Mouse (Mus musculus) E14TG2a.4 (cell line): ENCODE measurements around the gene 1500009C09Rik.

Source experiments
- H3K27me3 ChIP-seq: 2 replicates; pipeline ENCODE4 v1.6.1; 2014; ENCODE audit warnings: low read length, control low read depth; ENCODE audit not compliant: insufficient read depth
- H3K36me3 ChIP-seq: 2 replicates; pipeline ENCODE4 v1.6.1; 2014; ENCODE audit warnings: low read length, control low read depth; ENCODE audit not compliant: insufficient read depth
- H3K4me1 ChIP-seq: replicated peaks from 2 replicates; pipeline ENCODE4 v1.6.1; 2014; ENCODE audit warnings: low read depth, low read length, control low read depth
- H3K4me3 ChIP-seq: replicated peaks from 2 replicates; pipeline ENCODE4 v1.5.1; 2014; ENCODE audit warnings: mild to moderate bottlenecking, low read length
- H3K9me3 ChIP-seq: 2 replicates; pipeline ENCODE4 v1.6.1; 2014; ENCODE audit warnings: low read length, control low read depth
- CTCF ChIP-seq: conservative IDR thresholded peaks from 2 replicates; pipeline ENCODE4 v1.5.1; 2014; ENCODE audit warnings: low read length
- NANOG ChIP-seq: IDR thresholded peaks from 2 replicates; pipeline ENCODE4 v1.6.1; 2014; ENCODE audit warnings: borderline replicate concordance, low read length, mixed read lengths
- POU5F1 ChIP-seq: IDR thresholded peaks from 2 replicates; pipeline ENCODE4 v1.6.1; 2014; ENCODE audit warnings: low read length, borderline replicate concordance

1500009C09Rik gene

GRCm38 (mm10) chr15:82274927-82275901 lies 23.0 kb downstream of the 1500009C09Rik start:
- Histone ChIP-seq H3K4me3 (peak overlapping the region; percentile 87), H3K27me3 (peaks cover 68% of the 10 kb centered on the region), H3K36me3 (peaks cover 10% of the 10 kb centered on the region), H3K4me1 (peaks cover 42% of the 10 kb centered on the region), H3K9me3 (no peaks in the 10 kb centered on the region)
- TF ChIP-seq NANOG = no peak
- TF ChIP-seq POU5F1 = no peak
- TF ChIP-seq CTCF = no peak

- no peaks in the 10 kb centered on the region for H3K9me3 ChIP-seq
- H3K36me3 ChIP-seq = peaks cover 17% of the 10 kb centered on the region
- H3K4me1 ChIP-seq = peaks cover 32% of the 10 kb centered on the region
- no peak overlapping the region for H3K4me3 ChIP-seq
- TF ChIP-seq NANOG (no peak), CTCF (no peak), POU5F1 (no peak)
- peaks cover 54% of the 10 kb centered on the region for H3K27me3 ChIP-seq
These were observed 25.4 kb downstream of the 1500009C09Rik start for GRCm38 (mm10) chr15:82277591-82277990.

GRCm38 (mm10) chr15:82280638-82281037 lies 28.4 kb downstream of the 1500009C09Rik start:
- H3K27me3 ChIP-seq = peaks cover 27% of the 10 kb centered on the region
- no peaks in the 10 kb centered on the region for H3K9me3 ChIP-seq
- peaks cover 16% of the 10 kb centered on the region for H3K4me1 ChIP-seq
- H3K36me3 ChIP-seq = peaks cover 42% of the 10 kb centered on the region
- no peak overlapping the region for H3K4me3 ChIP-seq
- TF ChIP-seq NANOG (no peak), POU5F1 (no peak), CTCF (no peak)

DNA sequence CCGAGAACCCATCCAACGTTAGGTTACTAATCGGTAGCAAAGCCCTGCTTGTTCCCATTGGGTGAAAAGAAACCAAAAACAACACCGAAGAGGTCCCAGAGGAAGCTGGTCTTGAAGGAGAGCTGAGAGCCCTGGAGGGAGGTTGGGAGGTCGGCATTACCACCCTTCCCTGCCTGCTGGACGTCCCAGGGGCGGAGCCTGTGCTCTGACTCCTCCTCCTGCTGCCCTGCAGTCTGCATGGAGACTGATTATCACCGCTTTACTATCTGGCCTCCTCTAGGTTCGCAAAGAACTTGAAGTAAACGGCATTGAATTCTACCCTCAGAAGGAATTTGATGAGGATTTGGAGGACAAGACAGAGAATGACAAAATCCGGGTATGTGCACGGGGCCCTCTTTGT lies 34.0 kb downstream of the 1500009C09Rik start:
- H3K27me3 ChIP-seq = no peaks in the 10 kb centered on the region
- H3K36me3 ChIP-seq = peaks cover 57% of the 10 kb centered on the region
- H3K4me1 ChIP-seq = peaks cover 10% of the 10 kb centered on the region
- no peaks in the 10 kb centered on the region for H3K9me3 ChIP-seq
- TF ChIP-seq NANOG (no peak), POU5F1 (no peak), CTCF (no peak)
- no peak overlapping the region for H3K4me3 ChIP-seq

DNA sequence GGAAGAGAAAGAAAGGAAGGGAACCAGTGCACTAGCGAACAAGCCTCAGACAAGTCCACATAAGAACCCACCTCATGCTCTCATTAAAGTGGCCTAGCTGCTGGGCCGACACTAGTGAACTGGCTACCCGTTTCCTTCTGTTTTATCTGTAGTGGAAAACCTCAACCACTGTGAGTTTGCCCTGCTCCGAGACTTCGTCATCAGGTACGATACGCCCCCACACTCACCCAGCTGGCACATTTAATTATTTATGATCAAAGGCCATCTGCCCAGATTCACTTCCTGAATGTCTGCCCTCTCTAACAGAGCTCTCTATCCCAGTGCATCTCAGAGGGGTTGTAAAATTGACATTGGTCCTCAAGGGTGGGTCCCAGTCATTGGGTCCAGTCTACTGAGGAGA lies 38.1 kb downstream of the 1500009C09Rik start:
- H3K27me3 ChIP-seq = no peaks in the 10 kb centered on the region
- no peaks in the 10 kb centered on the region for H3K9me3 ChIP-seq
- no peak overlapping the region for H3K4me3 ChIP-seq
- peaks cover 29% of the 10 kb centered on the region for H3K4me1 ChIP-seq
- H3K36me3 ChIP-seq = peaks cover 39% of the 10 kb centered on the region
- no peak for TF ChIP-seq POU5F1
- no peak for TF ChIP-seq NANOG
- no peak for TF ChIP-seq CTCF

DNA sequence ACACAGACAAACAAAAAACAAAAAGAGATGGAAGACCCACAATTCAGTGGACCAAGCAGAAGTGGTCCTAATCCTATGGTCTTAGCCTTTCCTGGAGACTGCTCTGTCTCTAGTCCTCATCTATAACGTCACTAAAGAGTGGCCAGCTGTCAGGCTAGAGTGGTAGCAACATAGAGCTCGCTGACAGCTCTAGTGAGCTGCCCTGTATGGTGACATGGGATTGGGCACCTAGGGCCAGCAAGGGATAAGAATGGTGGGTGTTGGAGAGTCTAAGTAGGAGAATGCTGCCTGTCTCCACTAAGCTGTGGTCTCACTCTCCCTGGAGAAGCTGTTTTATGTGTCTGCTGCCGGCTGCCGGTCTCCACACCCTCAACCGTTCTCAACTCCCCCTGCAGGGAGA lies 40.7 kb downstream of the 1500009C09Rik start:
- H3K4me1 ChIP-seq = peaks cover 25% of the 10 kb centered on the region
- no peaks in the 10 kb centered on the region for H3K27me3 ChIP-seq
- no peak overlapping the region for H3K4me3 ChIP-seq
- no peak for TF ChIP-seq NANOG
- no peak for TF ChIP-seq POU5F1
- no peak for TF ChIP-seq CTCF
- no peaks in the 10 kb centered on the region for H3K9me3 ChIP-seq
- H3K36me3 ChIP-seq = peaks cover 27% of the 10 kb centered on the region

GRCm38 (mm10) chr15:82293271-82293711 lies 41.1 kb downstream of the 1500009C09Rik start:
- TF ChIP-seq NANOG = no peak
- Histone ChIP-seq H3K36me3 (peaks cover 27% of the 10 kb centered on the region), H3K9me3 (no peaks in the 10 kb centered on the region), H3K4me1 (peaks cover 25% of the 10 kb centered on the region), H3K4me3 (no peak overlapping the region), H3K27me3 (no peaks in the 10 kb centered on the region)

DNA sequence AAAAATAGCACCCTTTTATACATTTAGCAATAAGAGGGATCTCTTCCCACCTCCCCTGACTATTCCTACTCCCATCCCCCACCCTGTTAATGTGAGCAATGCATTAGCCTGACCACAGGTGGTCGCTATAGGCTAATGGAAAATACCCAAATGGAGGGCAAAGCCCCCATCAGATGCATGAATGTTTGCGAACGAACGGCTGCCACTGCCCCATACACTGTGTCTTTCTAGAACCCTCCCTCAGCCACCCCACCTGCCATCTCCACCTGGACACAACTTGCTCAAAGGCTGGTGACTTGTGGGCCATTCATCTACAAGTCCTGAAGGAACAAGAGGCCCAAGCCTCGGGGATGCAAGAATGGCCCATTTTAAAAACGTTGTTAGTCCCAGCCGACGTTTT lies 41.9 kb downstream of the 1500009C09Rik start:
- Histone ChIP-seq H3K4me1 (peaks cover 28% of the 10 kb centered on the region), H3K4me3 (no peak overlapping the region), H3K36me3 (peaks cover 19% of the 10 kb centered on the region), H3K9me3 (no peaks in the 10 kb centered on the region), H3K27me3 (peaks cover 6% of the 10 kb centered on the region)
- TF ChIP-seq CTCF (peak; percentile 47), NANOG (no peak), POU5F1 (no peak)
